Mouse (Mus musculus): ENCODE data around the gene Gle1. TPM values are rescaled to one million over a fixed set of nuclear protein-coding genes. Genes with fewer than 3 reads are reported as not detected.
A peak's percentile ranks its signal among the peaks of the same experiment; 100 is the strongest.

The Gle1 gene
- polyA plus RNA-seq, 1 experiment from 2014 or later = 71.3 TPM

GRCm38 (mm10) chr2:29940826-29941225, 5.6 kb downstream of the Gle1 start:
- ATAC-seq (ENCODE audit: insufficient read depth, low FRiP score, low TSS enrichment) (no peak), DNase-seq (ENCODE audit: low spot score) (no peak)
- 92% methylated on average over 7 of the region's 7 CpGs for WGBS
- H3K4me3 ChIP-seq (ENCODE audit: low read depth, low read length) = no peak overlapping the region
- no peak overlapping the region for H3K27ac ChIP-seq (ENCODE audit: low read depth, low read length)
- H3K4me1 ChIP-seq (ENCODE audit: control insufficient read depth, insufficient read depth, low read length) = peaks cover 4% of the 10 kb centered on the region; the same call in 1 of the 2 replicates
- H3K4me2 ChIP-seq (ENCODE audit: low read depth) = no peak overlapping the region
- H3K27me3 ChIP-seq (ENCODE audit: control insufficient read depth, insufficient read depth, low read length) = no peaks in the 10 kb centered on the region
- peaks cover 23% of the 10 kb centered on the region for H3K36me3 ChIP-seq (ENCODE audit: control insufficient read depth, insufficient read depth, low read length)
- H3K9me3 ChIP-seq (ENCODE audit: control insufficient read depth, low read length) = no peaks in the 10 kb centered on the region
- no peak overlapping the region for H3K9ac ChIP-seq (ENCODE audit: low read length)

- Histone ChIP-seq H3K9me3 (ENCODE audit: control insufficient read depth, low read length) (no peaks in the 10 kb centered on the region), H3K9ac (ENCODE audit: low read length) (no peak overlapping the region), H3K4me2 (ENCODE audit: low read depth) (no peak overlapping the region), H3K27me3 (ENCODE audit: control insufficient read depth, insufficient read depth, low read length) (no peaks in the 10 kb centered on the region), H3K4me1 (ENCODE audit: control insufficient read depth, insufficient read depth, low read length) (no peaks in the 10 kb centered on the region), H3K36me3 (ENCODE audit: control insufficient read depth, insufficient read depth, low read length) (peaks cover 27% of the 10 kb centered on the region), H3K4me3 (ENCODE audit: low read depth, low read length) (no peak overlapping the region; the same call in 1 of the 2 replicates), H3K27ac (ENCODE audit: low read depth, low read length) (0 out of 2 replicates have a peak overlapping the region, but pooled peaks have one; percentile 27)
- ATAC-seq (ENCODE audit: insufficient read depth, low FRiP score, low TSS enrichment) = no peak
- no peak for DNase-seq (ENCODE audit: low spot score)
- WGBS = 57% methylated on average over 1 of the region's 1 CpGs
Observed at GRCm38 (mm10) chr2:29944723-29945122, 9.5 kb downstream of the Gle1 start.

- H3K4me1 ChIP-seq (ENCODE audit: control insufficient read depth, insufficient read depth, low read length) = no peaks in the 10 kb centered on the region
- H3K9me3 ChIP-seq (ENCODE audit: control insufficient read depth, low read length) = no peaks in the 10 kb centered on the region
- ATAC-seq (ENCODE audit: insufficient read depth, low FRiP score, low TSS enrichment) (no peak), DNase-seq (ENCODE audit: low spot score) (no peak)
- no peak overlapping the region for H3K27ac ChIP-seq (ENCODE audit: low read depth, low read length)
- H3K36me3 ChIP-seq (ENCODE audit: control insufficient read depth, insufficient read depth, low read length) = peaks cover 27% of the 10 kb centered on the region
- no peak overlapping the region for H3K4me3 ChIP-seq (ENCODE audit: low read depth, low read length)
- 96% methylated on average over 5 of the region's 5 CpGs for WGBS
- no peaks in the 10 kb centered on the region for H3K27me3 ChIP-seq (ENCODE audit: control insufficient read depth, insufficient read depth, low read length)
- no peak overlapping the region for H3K9ac ChIP-seq (ENCODE audit: low read length)
- H3K4me2 ChIP-seq (ENCODE audit: low read depth) = no peak overlapping the region
Observed at GRCm38 (mm10) chr2:29948896-29949295, 13.7 kb downstream of the Gle1 start.

GRCm38 (mm10) chr2:29961246-29961645, 26.0 kb downstream of the Gle1 start:
- no peak overlapping the region for H3K4me3 ChIP-seq (ENCODE audit: low read depth, low read length)
- WGBS = 99% methylated on average over 7 of the region's 7 CpGs
- peaks cover 4% of the 10 kb centered on the region for H3K36me3 ChIP-seq (ENCODE audit: control insufficient read depth, insufficient read depth, low read length)
- DNase-seq (ENCODE audit: low spot score) (no peak), ATAC-seq (ENCODE audit: insufficient read depth, low FRiP score, low TSS enrichment) (no peak)
- no peak overlapping the region for H3K9ac ChIP-seq (ENCODE audit: low read length)
- peaks cover 6% of the 10 kb centered on the region for H3K4me1 ChIP-seq (ENCODE audit: control insufficient read depth, insufficient read depth, low read length)
- no peaks in the 10 kb centered on the region for H3K9me3 ChIP-seq (ENCODE audit: control insufficient read depth, low read length)
- no peaks in the 10 kb centered on the region for H3K27me3 ChIP-seq (ENCODE audit: control insufficient read depth, insufficient read depth, low read length)
- H3K27ac ChIP-seq (ENCODE audit: low read depth, low read length) = no peak overlapping the region
- H3K4me2 ChIP-seq (ENCODE audit: low read depth) = no peak overlapping the region

- ATAC-seq (ENCODE audit: insufficient read depth, low FRiP score, low TSS enrichment) (no peak), DNase-seq (ENCODE audit: low spot score) (no peak)
- no peaks in the 10 kb centered on the region for H3K9me3 ChIP-seq (ENCODE audit: control insufficient read depth, low read length)
- H3K27ac ChIP-seq (ENCODE audit: low read depth, low read length) = peak overlapping the region; percentile 72; the same call in 1 of the 2 replicates
- H3K4me3 ChIP-seq (ENCODE audit: low read depth, low read length) = peak overlapping the region; percentile 83
- H3K27me3 ChIP-seq (ENCODE audit: control insufficient read depth, insufficient read depth, low read length) = no peaks in the 10 kb centered on the region
- 20% methylated on average over 10 of the region's 10 CpGs for WGBS
- H3K4me2 ChIP-seq (ENCODE audit: low read depth) = peak overlapping the region; percentile 55
- H3K36me3 ChIP-seq (ENCODE audit: control insufficient read depth, insufficient read depth, low read length) = peaks cover 3% of the 10 kb centered on the region
- peaks cover 24% of the 10 kb centered on the region for H3K4me1 ChIP-seq (ENCODE audit: control insufficient read depth, insufficient read depth, low read length)
- H3K9ac ChIP-seq (ENCODE audit: low read length) = peak overlapping the region; percentile 58
Observed at GRCm38 (mm10) chr2:29964354-29965249, 29.4 kb downstream of the Gle1 start.

GRCm38 (mm10) chr2:29965250-29965843, 30.1 kb downstream of the Gle1 start, which contains the start of gene Sptan1:
Gene Sptan1 (plus strand): TSS chr2:29965560.
- H3K4me2 ChIP-seq (ENCODE audit: low read depth) = peak within 1 kb of the TSS; percentile 55
- under 1% methylated on average over 75 of the region's 82 CpGs for WGBS
- H3K4me3 ChIP-seq (ENCODE audit: low read depth, low read length) = peak within 1 kb of the TSS; percentile 83
- no peaks in the 10 kb centered on the region for H3K27me3 ChIP-seq (ENCODE audit: control insufficient read depth, insufficient read depth, low read length)
- H3K9me3 ChIP-seq (ENCODE audit: control insufficient read depth, low read length) = no peaks in the 10 kb centered on the region
- H3K9ac ChIP-seq (ENCODE audit: low read length) = peak within 1 kb of the TSS; percentile 90
- H3K27ac ChIP-seq (ENCODE audit: low read depth, low read length) = peak within 1 kb of the TSS; percentile 74
- ATAC-seq (ENCODE audit: insufficient read depth, low FRiP score, low TSS enrichment) (peak; percentile 98), DNase-seq (ENCODE audit: low spot score) (peak; percentile 98)
- H3K4me1 ChIP-seq (ENCODE audit: control insufficient read depth, insufficient read depth, low read length) = peaks cover 24% of the 10 kb centered on the region
- peaks cover 7% of the 10 kb centered on the region for H3K36me3 ChIP-seq (ENCODE audit: control insufficient read depth, insufficient read depth, low read length)

GRCm38 (mm10) chr2:29965906-29966305, 30.7 kb downstream of the Gle1 start:
- Histone ChIP-seq H3K4me2 (ENCODE audit: low read depth) (peak overlapping the region; percentile 46), H3K27me3 (ENCODE audit: control insufficient read depth, insufficient read depth, low read length) (no peaks in the 10 kb centered on the region), H3K9ac (ENCODE audit: low read length) (peak overlapping the region; percentile 90), H3K4me3 (ENCODE audit: low read depth, low read length) (peak overlapping the region; percentile 83), H3K36me3 (ENCODE audit: control insufficient read depth, insufficient read depth, low read length) (peaks cover 7% of the 10 kb centered on the region), H3K9me3 (ENCODE audit: control insufficient read depth, low read length) (no peaks in the 10 kb centered on the region), H3K27ac (ENCODE audit: low read depth, low read length) (peak overlapping the region; percentile 74), H3K4me1 (ENCODE audit: control insufficient read depth, insufficient read depth, low read length) (peaks cover 24% of the 10 kb centered on the region)
- under 1% methylated on average over 38 of the region's 41 CpGs for WGBS
- ATAC-seq (ENCODE audit: insufficient read depth, low FRiP score, low TSS enrichment) (peak; percentile 54), DNase-seq (ENCODE audit: low spot score) (peak; percentile 56)

GRCm38 (mm10) chr2:29966826-29967225, 31.6 kb downstream of the Gle1 start:
- H3K27ac ChIP-seq (ENCODE audit: low read depth, low read length) = no peak overlapping the region
- ATAC-seq (ENCODE audit: insufficient read depth, low FRiP score, low TSS enrichment) (no peak), DNase-seq (ENCODE audit: low spot score) (no peak)
- H3K4me3 ChIP-seq (ENCODE audit: low read depth, low read length) = peak overlapping the region; percentile 83
- H3K36me3 ChIP-seq (ENCODE audit: control insufficient read depth, insufficient read depth, low read length) = peaks cover 7% of the 10 kb centered on the region
- no peaks in the 10 kb centered on the region for H3K9me3 ChIP-seq (ENCODE audit: control insufficient read depth, low read length)
- H3K4me2 ChIP-seq (ENCODE audit: low read depth) = peak overlapping the region; percentile 46
- H3K27me3 ChIP-seq (ENCODE audit: control insufficient read depth, insufficient read depth, low read length) = no peaks in the 10 kb centered on the region
- H3K9ac ChIP-seq (ENCODE audit: low read length) = peak overlapping the region; percentile 90; the same call in 1 of the 2 replicates
- whole genome bisulfite sequencing = 72% methylated on average over 2 of the region's 2 CpGs
- peaks cover 24% of the 10 kb centered on the region for H3K4me1 ChIP-seq (ENCODE audit: control insufficient read depth, insufficient read depth, low read length)

Data from neural tube, embryonic 11.5 days (tissue).